Mouse (Mus musculus): ENCODE measurements around the gene Olfr692. TPM values are rescaled to one million over a fixed set of nuclear protein-coding genes. Genes with fewer than 3 reads are reported as not detected.

Olfr692 gene
- polyA plus RNA-seq, 1 experiment, result not detected

DNA sequence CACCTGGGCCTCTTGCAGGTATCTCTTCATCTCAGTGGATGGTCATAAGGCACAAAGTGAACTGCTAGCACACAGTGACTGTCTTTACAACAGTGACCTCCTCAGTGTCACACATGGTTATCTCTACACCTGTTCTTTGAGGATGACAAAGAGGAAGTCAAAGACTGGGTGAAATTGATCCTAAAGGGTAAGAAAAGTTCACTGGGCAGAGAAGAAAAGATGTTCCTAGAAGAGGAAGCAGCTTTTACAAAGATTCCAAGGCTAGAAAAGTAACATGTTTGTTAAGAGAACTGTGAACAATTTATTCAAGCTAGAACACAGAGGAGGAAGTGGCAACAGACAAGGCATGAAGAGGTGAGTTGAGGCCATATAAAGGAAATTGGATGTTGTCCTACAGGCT is 28.1 kb downstream of the Olfr692 start:
- no peak for TF ChIP-seq GATA1 (IDR thresholded peaks at IDR 0.05; ENCODE audit: low read length)

DNA sequence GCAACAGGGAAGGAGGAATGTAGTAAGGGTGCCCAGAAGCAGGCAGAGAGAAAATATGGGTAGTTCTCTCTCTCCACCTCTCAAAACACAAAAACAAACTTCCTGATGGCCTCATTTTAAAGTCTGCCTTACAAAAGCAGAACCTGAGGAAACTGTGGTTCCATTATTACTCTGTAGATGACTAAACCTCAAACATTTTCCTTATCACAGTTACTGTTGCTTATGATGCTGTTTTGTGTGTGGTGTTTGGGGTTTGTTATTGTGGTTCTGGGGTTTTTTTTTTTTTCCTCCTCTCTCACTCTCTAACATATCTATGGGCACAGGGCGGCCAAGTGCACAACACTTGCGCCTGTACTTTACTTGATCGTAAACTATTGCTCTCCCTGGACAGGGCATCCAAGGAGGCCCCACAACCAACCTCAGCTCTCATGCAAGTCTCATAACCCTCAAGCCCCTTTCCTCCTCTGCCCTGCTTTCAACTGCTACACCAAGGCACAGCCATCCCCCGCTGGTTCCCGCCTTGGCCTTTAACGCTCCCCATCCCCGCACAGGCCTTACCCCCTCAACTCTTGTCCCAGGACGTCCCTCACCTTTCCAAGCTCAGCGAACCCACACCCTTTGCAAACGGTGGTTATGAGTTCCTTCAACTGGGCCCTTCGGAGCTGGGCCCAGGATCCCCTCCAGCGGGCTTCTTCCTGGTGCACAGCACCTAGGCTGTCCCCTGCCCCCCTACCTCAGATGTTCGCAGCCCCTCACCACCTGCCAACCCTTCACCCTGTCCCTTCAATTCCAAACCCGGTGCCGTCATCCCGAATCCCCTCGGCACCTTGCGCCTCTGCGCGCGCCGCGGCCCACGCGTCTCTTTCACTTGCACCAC is 31.3 kb downstream of the Olfr692 start:
- no peak for TF ChIP-seq GATA1 (IDR thresholded peaks at IDR 0.05; ENCODE audit: low read length)

DNA sequence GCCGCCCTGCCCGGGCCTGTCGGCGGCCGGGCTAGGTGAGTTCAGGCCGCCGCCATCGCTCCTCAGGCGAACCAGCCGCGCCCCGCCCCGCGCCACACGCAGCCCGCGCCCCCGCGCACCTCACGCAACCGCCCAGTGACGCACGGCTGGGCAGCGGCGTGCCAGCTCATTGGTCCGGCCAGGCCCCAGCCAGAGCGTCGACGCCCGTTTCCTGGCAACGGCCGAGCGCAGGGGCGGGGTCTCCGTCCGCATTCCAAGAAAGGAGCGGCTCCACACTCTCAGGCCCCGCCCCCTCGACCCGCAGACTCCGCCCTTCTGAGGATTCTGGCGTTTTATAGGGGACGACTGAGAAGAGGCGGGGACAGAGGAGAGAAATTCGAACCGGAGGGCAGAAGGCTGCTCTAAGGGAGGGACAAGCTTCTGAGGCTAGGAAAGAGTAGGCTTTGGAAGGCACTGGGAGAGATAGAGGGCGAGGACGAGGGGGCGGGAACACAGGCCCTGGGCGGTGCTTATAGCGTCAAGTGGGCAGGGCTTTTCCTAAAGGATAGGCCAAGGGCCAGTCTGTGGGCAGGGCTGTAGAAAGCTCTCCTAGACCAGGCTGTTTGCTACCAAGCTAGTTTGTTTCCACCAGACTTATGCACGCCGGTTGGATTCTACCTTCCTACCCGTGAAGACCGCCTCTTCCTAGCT is 32.0 kb downstream of the Olfr692 start, which contains the start of gene Fam160a2:
TSS of gene Fam160a2 (minus strand) at position 120 of the 690 bp plus-strand sequence.
- no peak for TF ChIP-seq GATA1 (IDR thresholded peaks at IDR 0.05; ENCODE audit: low read length)

DNA sequence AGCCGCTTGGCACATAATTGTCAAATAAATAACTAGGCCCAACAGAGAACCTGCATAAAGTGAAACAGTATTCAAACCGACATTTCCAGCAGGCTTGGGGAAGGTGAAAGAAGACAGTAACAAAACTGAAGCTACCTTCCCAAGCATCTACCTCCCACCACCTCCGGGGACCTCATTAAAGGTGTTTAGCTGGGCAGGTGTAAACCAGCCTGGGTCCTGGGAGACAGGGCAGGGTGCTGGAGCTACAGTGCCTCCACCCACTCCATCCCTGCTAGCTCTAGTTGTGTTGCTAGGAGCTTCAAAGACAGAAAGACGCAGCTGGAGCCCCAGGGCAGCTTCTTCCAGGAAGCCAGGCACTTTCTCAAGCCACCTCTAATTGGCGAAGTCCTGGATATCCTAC is 36.2 kb downstream of the Olfr692 start, which contains the start of gene Cnga4:
TSS of gene Cnga4 (plus strand) at position 301 of the 400 bp plus-strand sequence.
- TF ChIP-seq GATA1 (IDR thresholded peaks at IDR 0.05; ENCODE audit: low read length), result no peak

DNA sequence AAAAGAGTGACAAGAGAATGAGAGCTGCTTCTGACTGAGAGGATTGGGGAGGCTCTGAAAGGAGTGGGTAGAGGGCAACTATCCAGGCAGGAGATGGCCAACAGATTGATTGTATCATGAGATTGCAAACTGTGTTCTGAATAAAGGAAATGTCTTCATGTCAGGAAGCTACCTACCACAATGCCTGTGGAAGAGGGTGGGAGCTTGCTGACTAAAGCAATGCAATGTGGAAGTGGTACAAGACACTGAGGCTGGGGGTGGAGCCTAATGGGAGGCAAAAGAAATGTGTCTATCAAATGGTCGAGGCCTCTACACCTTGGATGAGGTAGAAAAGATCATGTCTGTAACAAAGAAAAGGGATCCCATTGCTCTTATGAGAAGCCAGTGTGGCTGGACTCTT is 38.3 kb downstream of the Olfr692 start:
- no peak for TF ChIP-seq GATA1 (IDR thresholded peaks at IDR 0.05; ENCODE audit: low read length)

- TF ChIP-seq GATA1 (IDR thresholded peaks at IDR 0.05; ENCODE audit: low read length), result no peak
Measured at GRCm38 (mm10) chr7:105414385-105414784, 46.4 kb downstream of the Olfr692 start.

DNA sequence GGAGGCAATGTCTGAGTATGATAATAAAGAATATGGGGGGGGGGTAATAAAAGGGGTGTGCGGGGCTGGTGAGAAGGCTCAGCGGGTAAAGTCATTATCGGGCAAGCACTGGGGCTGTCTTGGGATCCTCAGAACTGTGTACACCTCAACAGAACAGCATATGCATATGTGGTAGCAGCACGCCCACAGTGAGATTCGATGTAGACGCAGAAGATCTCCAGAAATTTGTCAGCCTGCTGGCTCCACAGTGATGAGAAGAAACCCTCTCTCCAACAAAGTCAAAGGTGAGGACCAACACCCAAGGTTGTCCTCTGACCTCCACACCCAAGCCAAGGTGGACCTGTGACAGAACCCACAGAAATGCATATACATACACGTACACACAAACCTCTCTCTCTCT is 48.5 kb downstream of the Olfr692 start:
- no peak for TF ChIP-seq GATA1 (IDR thresholded peaks at IDR 0.05; ENCODE audit: low read length)

DNA sequence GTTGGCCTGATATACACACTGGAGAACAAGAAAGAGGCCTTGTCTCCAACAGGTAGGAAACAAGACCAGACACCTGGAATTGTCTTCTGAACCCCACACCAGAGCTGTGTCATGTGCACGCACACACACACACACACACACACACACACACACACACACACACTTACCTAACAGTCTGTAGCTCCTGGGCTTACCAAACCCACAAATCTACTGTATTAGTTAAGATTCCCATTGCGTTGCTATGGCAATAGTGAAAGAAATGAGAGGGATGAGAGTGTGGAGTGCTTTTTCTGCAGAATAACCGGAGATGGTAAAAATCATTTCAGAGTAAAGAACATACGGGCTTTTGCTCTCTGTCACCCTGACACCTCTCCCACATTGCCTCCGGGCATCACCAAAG is 50.1 kb downstream of the Olfr692 start:
- no peak for TF ChIP-seq GATA1 (IDR thresholded peaks at IDR 0.05; ENCODE audit: low read length)

Other genes with a start within 250 kb of the Olfr692 start
- not detected in 2 replicates for gene Olfr683, start 221.2 kb upstream of the Olfr692 start, polyA plus RNA-seq (2012)
- not detected in 2 replicates for gene Olfr684, start 204.6 kb upstream of the Olfr692 start, polyA plus RNA-seq (2012)
- gene Olfr685, start 182.2 kb upstream of the Olfr692 start, polyA plus RNA-seq (2012), result not detected in 2 replicates
- not detected in 2 replicates for gene Olfr686, start 160.7 kb upstream of the Olfr692 start, polyA plus RNA-seq (2012)
- not detected in 2 replicates for gene Olfr688, start 80.1 kb upstream of the Olfr692 start, polyA plus RNA-seq (2012)
- not detected in 2 replicates for gene Olfr689, start 57.1 kb upstream of the Olfr692 start, polyA plus RNA-seq (2012)
- gene Olfr690, start 34.1 kb upstream of the Olfr692 start, polyA plus RNA-seq (2012), result not detected in 2 replicates
- gene Olfr691, start 26.0 kb upstream of the Olfr692 start, polyA plus RNA-seq (2012), result not detected in 2 replicates
- gene Gm5901, start 6.8 kb downstream of the Olfr692 start, polyA plus RNA-seq (2012), result not detected in 2 replicates
- 41.2 TPM in 2 replicates for gene Fam160a2, start 31.8 kb downstream of the Olfr692 start, polyA plus RNA-seq (2012)
- gene Cnga4, start 36.3 kb downstream of the Olfr692 start, polyA plus RNA-seq (2012), result not detected in 2 replicates
- gene Cckbr, start 57.5 kb downstream of the Olfr692 start, polyA plus RNA-seq (2012), result not detected in 2 replicates
- not detected in 2 replicates for gene Cavin3, start 114.1 kb downstream of the Olfr692 start, polyA plus RNA-seq (2012)
- 21.0 and 24.4 TPM in 2 replicates for gene Smpd1, start 186.1 kb downstream of the Olfr692 start, polyA plus RNA-seq (2012)
- 0.05 TPM in 1 of 2 replicates, not detected in the other for gene Apbb1, start 213.4 kb downstream of the Olfr692 start, polyA plus RNA-seq (2012)
- not detected in 2 replicates for gene Hpx, start 231.9 kb downstream of the Olfr692 start, polyA plus RNA-seq (2012)

Measured in G1E-ER4 (cell line).